Mouse (Mus musculus): ENCODE results near the gene Ubn2.
"Not testable (repeated sequence)": the region's sequence is repeated elsewhere in the genome, so short reads cannot be mapped to it uniquely, and the experiment has no call there.

Gene Ubn2

DNA sequence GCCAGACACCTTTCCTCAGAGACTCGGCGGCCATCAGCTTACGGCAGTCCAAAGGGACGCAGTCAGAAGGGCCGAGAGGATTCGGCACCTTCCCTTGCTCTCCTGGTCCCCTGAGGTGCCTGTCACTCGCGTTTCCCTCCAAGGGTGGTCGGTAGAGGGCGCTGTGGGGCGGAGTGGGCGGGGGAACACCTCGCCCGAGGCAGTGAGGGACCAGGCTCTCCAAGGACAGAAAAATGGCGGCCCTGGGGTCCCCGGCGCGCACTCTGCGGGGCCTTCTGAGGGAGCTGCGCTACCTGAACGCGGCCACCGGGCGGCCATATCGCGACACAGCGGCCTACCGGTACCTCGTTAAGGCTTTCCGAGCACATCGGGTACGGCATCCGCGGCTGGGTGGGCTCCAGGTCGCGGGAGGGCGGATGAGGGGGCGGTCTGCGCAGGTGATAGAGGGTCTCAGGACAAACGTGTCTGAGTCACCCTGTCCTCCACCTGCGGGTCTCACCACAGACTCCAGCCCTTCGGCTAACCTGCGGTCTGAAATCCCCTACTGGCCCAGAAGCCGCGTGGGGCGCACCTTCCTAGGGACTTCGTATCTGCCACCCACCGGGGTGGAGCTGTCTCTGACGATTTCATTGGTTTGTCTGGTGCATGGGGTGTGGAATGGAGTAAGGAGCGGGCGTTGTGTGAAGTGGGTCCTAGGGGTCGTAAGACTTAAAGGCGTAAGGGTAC is 101.1 kb downstream of the Ubn2 start:
- DNase-seq, result peak; percentile 95

DNA sequence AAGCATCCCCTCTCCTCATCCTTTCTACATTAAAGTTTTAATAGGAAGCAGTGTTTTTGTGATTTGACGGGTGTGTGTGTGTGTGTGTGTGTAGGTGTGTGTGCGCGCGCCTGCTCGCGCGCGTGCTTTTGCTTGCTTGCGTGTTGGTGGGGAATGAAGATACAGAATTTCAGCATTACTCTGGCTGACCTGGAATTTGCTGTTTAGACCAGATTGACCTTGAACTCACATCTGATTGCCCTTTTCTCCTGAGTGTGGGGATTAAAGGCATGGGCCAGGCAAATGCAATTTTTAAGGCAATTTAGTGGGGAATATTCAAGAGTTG is 101.6 kb downstream of the Ubn2 start:
- DNase-seq, result no peak

DNA sequence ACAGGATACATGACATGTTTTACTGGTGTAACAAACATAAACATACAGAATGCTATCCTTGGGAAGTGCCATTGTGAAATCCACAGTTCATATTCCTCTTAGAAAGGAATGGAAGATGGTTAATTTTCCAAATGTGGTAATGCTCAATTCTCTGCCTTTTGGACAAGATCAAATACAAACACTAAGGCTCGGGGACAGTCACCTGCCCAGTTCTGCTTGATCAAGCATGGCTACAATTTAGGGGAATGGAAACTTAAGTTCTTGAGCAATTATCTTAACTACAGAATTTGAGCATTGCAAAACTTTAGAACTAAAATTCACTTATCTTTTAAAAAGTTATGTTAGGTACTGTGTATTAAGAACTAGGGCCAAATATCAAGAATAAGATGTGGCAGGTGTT is 102.0 kb downstream of the Ubn2 start:
- DNase-seq, result no peak

DNA sequence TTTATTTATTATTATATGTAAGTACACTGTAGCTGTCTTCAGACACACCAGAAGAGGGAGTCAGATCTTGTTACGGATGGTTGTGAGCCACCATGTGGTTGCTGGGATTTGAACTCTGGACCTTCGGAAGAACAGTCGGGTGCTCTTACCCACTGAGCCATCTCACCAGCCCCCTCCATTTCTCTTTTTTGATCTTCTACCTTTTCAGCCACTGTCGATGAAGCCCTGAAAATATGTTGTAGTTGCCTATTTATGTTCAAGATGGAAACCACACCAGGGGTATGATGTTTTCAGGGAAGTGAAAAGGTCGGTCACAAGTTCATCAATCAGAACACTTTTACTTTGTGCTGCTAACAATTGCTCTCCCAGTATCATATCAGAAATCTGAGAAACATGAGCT is 110.4 kb downstream of the Ubn2 start:
- not testable (repeated sequence) for DNase-seq

DNA sequence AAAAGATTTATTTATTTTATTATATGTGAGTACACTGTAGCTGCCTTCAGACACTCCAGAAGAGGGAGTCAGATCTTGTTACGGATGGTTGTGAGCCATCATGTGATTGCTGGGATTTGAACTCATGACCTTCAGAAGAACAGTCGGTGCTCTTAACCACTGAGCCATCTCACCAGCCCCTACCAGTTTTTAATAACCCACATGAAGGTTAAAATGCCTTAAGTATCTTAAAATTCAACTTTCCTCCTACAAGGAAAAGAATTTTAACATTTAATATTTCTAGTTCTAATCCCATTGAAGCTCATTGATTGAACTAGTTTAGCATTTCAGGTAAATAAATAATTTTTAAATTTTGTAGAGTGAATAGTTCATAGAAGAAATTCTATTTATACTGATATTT is 113.3 kb downstream of the Ubn2 start:
- not testable (repeated sequence) for DNase-seq

DNA sequence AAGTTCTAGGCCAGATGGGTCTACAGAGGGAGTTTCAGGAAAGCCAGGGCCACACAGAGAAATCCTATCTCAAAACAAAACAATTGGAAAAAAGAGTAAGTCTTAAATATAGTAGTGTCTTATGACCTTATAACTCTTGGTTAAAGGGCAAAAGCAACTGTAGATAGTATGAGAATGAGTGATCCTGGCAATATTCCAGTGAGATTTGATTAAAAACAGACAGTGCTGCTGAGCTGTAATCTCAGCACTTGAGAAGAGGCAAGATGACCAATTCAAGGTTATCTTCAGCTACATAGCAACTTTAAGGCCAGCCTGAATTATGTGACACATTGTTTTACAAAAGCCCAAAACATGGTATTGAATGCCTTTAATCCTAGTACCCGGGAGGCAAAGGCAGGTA is 114.0 kb downstream of the Ubn2 start:
- DNase-seq, result no peak

DNA sequence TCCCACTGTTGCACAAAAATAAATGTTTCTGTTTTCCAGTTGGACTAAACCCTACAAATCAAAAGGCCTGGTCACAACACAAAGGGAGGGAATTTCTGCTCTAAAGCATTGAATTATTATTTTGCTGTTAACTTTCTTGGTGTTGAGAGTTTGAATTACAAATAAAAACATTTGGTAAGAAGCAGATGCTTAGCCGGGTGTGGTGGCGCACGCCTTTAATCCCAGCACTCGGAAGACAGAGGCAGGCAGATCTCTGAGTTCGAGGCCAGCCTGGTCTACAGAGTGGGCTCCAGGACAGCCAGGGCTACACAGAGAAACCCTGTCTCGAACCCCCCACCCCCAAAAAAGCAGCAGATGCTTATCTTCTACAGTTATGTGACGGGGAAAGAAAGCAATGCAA is 114.8 kb downstream of the Ubn2 start:
- not testable (repeated sequence) for DNase-seq

DNA sequence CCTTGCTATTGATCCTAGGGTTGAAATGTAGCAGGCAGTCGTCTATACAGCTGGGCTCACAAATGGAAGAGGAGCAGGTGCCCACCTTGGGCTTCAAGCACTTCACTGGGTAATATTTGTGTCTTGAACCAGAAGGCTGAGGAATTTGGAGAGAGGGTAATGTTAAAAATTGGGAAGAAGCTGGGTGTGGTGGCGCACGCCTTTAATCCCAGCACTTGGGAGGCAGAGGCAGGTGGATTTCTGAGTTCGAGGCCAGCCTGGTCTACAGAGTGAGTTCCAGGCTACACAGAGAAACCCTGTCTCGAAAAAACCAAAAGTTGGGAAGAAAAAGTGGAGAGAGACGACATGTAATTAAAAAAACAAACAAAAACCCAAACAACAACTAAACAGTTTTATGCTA is 116.1 kb downstream of the Ubn2 start:
- DNase-seq, result not testable (repeated sequence)

DNA sequence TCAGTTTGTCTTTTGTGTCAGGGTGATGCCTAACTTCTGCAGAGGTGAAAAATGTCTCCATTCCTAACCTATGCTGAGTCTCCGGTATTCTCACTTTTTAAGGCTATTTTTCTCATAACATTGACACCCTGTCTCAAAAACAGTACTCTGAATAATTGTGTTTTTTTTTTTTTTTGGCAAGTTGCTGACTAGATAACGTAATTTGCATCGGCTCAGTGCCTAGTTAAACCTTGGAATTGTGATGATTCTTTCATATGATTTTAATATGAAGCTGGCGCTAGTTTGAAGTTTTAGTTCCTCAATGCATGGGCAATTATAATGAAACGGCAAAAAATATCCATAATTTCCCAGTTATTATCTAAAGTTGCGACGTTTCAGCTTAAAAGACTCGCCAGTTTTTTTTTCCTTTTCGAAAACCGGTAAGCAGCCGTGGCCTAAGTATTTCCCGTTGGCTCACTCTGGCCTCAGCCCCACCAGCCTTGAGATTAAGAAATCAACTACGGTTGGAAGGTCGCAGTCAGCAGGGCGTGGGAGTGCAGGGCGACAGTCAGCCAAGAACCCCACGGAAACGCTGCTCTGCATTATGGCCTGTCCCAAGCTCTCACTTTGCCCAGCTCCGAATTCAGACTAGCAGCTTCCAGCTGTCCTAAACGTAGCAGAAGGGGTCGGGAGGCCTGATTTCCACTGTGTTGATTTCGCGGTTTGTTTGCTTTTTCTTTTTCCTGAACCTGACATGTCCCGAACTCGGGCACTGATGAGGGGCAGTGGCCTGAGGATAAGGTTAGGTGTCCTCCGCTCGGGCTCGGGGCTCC is 116.7 kb downstream of the Ubn2 start:
- no peak for DNase-seq

DNA sequence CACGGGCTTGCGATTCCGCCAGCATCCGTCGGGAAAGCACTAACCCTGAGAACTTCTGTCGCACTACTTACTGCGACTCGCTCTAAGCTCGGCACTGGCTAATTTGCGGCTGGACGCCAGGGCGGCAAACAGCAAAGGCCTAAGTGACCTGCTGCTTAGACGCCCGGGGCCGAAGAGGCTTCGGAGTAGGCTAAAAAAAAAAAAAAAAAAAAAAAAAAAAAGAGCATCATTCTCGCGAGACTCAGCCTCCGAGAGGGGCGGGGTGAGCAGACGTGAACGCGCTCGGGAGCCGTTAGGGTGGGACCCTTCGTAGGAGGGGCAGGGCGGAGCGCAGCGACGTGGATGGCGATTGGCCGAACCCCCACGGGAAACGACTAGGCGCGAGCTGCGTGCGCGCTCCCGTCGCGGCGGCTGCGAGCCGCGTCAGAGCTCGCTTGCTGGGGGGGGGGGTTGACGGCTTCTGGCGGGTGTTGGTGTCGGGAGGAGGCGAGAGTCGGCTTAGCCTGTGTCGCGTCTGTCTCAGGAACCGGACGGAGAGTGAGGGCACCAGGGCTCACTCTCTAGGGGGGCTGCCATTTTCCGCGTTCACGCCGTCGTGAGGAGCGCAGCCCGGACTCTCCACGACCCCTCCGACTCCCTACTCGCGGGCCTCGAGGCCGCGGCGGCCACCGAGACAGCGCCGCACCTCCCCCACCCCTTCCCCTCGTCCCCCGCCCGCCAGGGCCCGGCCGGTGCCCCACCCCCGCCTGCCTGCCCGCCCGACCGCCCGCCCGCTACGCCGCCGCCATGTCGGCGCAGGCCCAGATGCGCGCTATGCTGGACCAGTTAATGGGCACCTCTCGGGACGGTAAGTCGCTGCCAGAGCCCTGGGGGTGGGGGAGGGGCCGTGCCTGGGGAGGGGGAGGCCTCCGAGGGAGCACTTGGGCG is 117.6 kb downstream of the Ubn2 start, which contains the start of gene Luc7l2:
Luc7l2 (plus strand) TSS at position 273 of the 927 bp plus-strand sequence.
- DNase-seq, result peak; percentile 96

DNA sequence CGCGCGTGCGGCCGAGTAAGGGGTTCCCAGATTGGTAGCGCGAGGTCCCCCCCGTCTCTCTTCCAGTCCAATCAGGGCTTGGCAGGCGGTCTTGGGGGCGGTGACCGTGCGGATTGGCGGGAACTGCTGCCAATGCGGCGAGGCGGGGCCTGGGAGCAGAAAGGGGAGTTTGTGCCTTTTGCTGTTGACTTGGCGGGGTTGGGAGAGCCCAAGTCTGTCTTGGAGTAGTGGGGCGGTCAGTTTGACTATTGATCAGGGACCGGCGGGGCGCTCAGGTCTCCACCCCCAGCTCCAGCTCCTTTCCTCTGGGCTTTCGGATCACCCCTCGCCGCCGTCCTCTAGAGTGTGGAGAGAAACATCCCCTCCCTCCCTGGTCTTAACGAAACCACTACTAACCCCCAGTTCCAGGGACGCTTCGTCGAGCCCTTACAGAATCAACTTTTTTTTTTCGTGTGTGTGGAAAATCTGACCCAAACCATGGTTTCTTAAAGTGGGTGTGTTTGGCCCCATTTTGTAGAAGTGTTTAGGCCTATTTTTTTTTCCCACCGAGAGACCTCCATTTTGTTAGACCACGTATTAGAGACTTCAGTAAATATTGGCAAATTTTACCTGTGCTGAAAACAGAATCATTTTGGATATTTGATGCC is 118.4 kb downstream of the Ubn2 start:
- peak; percentile 97 for DNase-seq

DNA sequence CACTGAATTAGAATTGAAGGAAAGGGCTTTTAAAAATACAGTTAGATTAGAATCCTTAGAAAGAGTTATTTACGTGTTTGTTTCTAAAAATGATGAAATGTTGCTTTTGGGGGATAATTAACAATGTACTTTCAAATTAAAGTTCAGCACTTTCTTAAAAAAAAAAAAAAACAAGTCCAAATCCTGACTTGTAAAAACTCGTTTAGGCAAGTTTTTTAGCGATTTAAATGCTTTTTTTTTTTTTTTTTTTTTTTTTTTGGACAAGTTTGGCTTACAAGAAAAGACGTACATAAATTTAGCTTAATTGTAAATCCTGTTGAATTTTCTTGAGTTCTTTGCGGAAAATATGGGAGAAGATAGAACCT is 118.9 kb downstream of the Ubn2 start:
- DNase-seq, result no peak

Measured in right cerebral cortex, postnatal 25 days (tissue).